In the genomic region with DNA sequence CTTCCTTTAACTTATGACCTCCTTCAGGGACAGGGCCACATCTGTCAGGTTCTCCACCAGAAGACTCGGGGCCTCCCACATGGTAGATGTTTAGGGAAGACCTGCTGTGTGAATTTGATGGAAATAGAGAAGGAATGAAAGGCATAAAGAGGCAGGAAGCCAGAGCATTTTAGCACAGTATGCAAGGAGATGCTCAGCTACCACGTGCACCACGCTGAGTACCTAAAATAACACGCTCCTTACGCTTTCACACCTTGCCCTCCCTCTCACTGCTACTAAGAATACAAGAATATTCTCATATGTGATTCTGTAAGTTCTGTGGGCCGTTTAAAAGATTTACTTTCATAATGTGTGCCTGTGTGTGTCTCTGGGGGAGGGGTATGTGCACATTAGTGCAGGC, we compare ENCODE assay signal across 18 mouse cellular contexts.
A peak's percentile ranks its signal among the peaks of the same experiment; 100 is the strongest.
DNase-seq lines count a peak whose midpoint lies in the region.
"Had no signal": no experiment of that assay in that cellular context is flagged by ENCODE, and none has a peak within 500 bp of the region (broad histone marks: within the 10 kb centered on the region; RNA-seq: fewer than 3 reads in every experiment).

No protein-coding gene starts in this region.

- peak; percentile 65 to 69 for DNase-seq in frontal cortex, adult 2 months (ENCODE audit: extremely low spot score in 1 of 2, low spot score in 1 of 2)
- no peak for DNase-seq in frontal cortex, postnatal 25 days (ENCODE audit: low spot score in 2 of 2)
- peak; percentile 50 to 62 for DNase-seq in right cerebral cortex, adult 2 months (ENCODE audit: low spot score in 2 of 2)
- no peak for DNase-seq in right cerebral cortex, postnatal 4 days
- DNase-seq in right cerebral cortex, postnatal 25 days: peak; percentile 39
- no peak for DNase-seq in thymus, adult 18-20 months
- DNase-seq in T-cell, adult 2 months (ENCODE audit: low spot score): no peak
- DNase-seq: adrenal gland, postnatal 14 days; cerebellum, adult 11-12 months; cerebellum, adult 9-11 months; embryo, embryonic 11 days; gastrocnemius, postnatal 14 days; heart, postnatal 36 days; kidney, adult 8-10 months; kidney, postnatal 4 days; liver, postnatal 0 days; lung, postnatal 36 days; thymus, postnatal 25 days had no signal

Comparison
In these comparisons a context has a peak if more than half of its experiments do, and no peak if none do; other contexts are left out.
1. DNase-seq: peak in frontal cortex, adult 2 months (2 of 2), right cerebral cortex, adult 2 months (2 of 2) and right cerebral cortex, postnatal 25 days (single experiment); none in frontal cortex, postnatal 25 days (0 of 2), right cerebral cortex, postnatal 4 days (single experiment), thymus, adult 18-20 months (0 of 2) and T-cell, adult 2 months (single experiment).